7 mouse cellular contexts compared by ENCODE assay signal in genomic region chr6:56908912-56909311, GRCm38 (mm10). TPM values are rescaled to one million over a fixed set of nuclear protein-coding genes. Genes with fewer than 3 reads are reported as not detected.
A peak's percentile ranks its signal among the peaks of the same experiment; 100 is the strongest.
DNase-seq lines count a peak whose midpoint lies in the region; ATAC-seq and TF ChIP-seq lines count a peak whose summit lies in the region.

No protein-coding gene starts in this region.

- H3K4me1 ChIP-seq in bone marrow, adult 2 months (ENCODE audit: control insufficient read depth, insufficient read depth, low read length) = no peaks in the 10 kb centered on the region; the same call in 1 of the 2 replicates
- peaks cover 85% of the 10 kb centered on the region for H3K4me1 ChIP-seq in liver, embryonic 16.5 days (ENCODE audit: control insufficient read depth, low read depth, low read length)

- peak; percentile 35; the same call in 1 of the 2 replicates for ATAC-seq in liver, embryonic 16.5 days (ENCODE audit: low read depth)

- no peaks in the 10 kb centered on the region for H3K36me3 ChIP-seq in C2C12 (ENCODE audit: control insufficient read depth, insufficient read depth)
- H3K36me3 ChIP-seq in liver, embryonic 16.5 days (ENCODE audit: control insufficient read depth, insufficient read depth) = peaks cover 12% of the 10 kb centered on the region

- H3K9me3 ChIP-seq in liver, embryonic 16.5 days (replicated peaks; ENCODE audit: control insufficient read depth, low read length) = no peaks in the 10 kb centered on the region

- DNase-seq in 416B (ENCODE audit: low read depth) = peak; percentile 82
- DNase-seq in gastrocnemius, postnatal 25 days = peak; percentile 25
- peak; percentile 82 for DNase-seq in kidney, postnatal 10 days
- DNase-seq in right cerebral cortex, postnatal 10 days (ENCODE audit: low spot score in 2 of 2) = peak; percentile 62 to 73

- peak overlapping the region; percentile 38; the same call in 1 of the 2 replicates for H3K9ac ChIP-seq in liver, embryonic 16.5 days (ENCODE audit: low read depth, low read length)

- H3K4me3 ChIP-seq in C2C12 (ENCODE audit: insufficient read depth, poor library complexity, severe bottlenecking) = no peak overlapping the region
- H3K4me3 ChIP-seq in bone marrow, adult 2 months (replicated peaks; ENCODE audit: control insufficient read depth, low read depth, low read length) = no peak overlapping the region
- H3K4me3 ChIP-seq in liver, embryonic 16.5 days (ENCODE audit: low read depth, low read length) = no peak overlapping the region

- H3K79me3 ChIP-seq in C2C12 (ENCODE audit: low read depth) = peaks cover 13% of the 10 kb centered on the region

- H3K79me2 ChIP-seq in C2C12 (ENCODE audit: control insufficient read depth, insufficient read depth) = peaks cover 24% of the 10 kb centered on the region

- WGBS in bone marrow, adult 2 months = 14% methylated on average over 4 of the region's 4 CpGs
- WGBS in liver, embryonic 16.5 days (ENCODE audit: insufficient replicate concordance) = 5% methylated on average over 4 of the region's 4 CpGs

- H3K27ac ChIP-seq in bone marrow, adult 2 months (ENCODE audit: control insufficient read depth, insufficient read depth, low read depth, low read length, poor library complexity) = no peak overlapping the region
- peak overlapping the region; percentile 77 for H3K27ac ChIP-seq in liver, embryonic 16.5 days (ENCODE audit: low read length)

- H3ac ChIP-seq in C2C12 (ENCODE audit: control insufficient read depth, insufficient read length, low read depth) = no peak overlapping the region

- H3K27me3 ChIP-seq in C2C12 (ENCODE audit: control insufficient read depth, insufficient read depth, insufficient read length) = no peaks in the 10 kb centered on the region
- no peaks in the 10 kb centered on the region for H3K27me3 ChIP-seq in liver, embryonic 16.5 days (ENCODE audit: control insufficient read depth, insufficient read depth, low read depth, low read length)

- TF ChIP-seq CTCF in C2C12 (IDR thresholded peaks at IDR 0.05; ENCODE audit: control insufficient read depth, insufficient read depth, insufficient read length) = peak; percentile 83
- peak; percentile 93 for TF ChIP-seq CTCF in bone marrow, adult 2 months (IDR thresholded peaks at IDR 0.05; ENCODE audit: control insufficient read depth, insufficient read depth, low read length)

- TF ChIP-seq POLR2A in bone marrow, adult 2 months (IDR thresholded peaks at IDR 0.05; ENCODE audit: borderline replicate concordance, control insufficient read depth, low read depth, low read length) = no peak

- H3K4me2 ChIP-seq in liver, embryonic 16.5 days (ENCODE audit: low read depth, low read length) = no peak overlapping the region; the same call in 1 of the 2 replicates

TF ChIP-seq in C2C12, 6 proteins besides CTCF, POLR2A, EP300 and RAD21:
- TF ChIP-seq USF1 (IDR thresholded peaks at IDR 0.05; ENCODE audit: low read depth) (no peak), MYOD1 (IDR thresholded peaks at IDR 0.05; ENCODE audit: control insufficient read depth, insufficient read length, low read depth) (no peak), MAX (IDR thresholded peaks at IDR 0.05) (no peak), CEBPB (IDR thresholded peaks at IDR 0.05; ENCODE audit: low read depth) (no peak)

RNA-seq across cellular contexts. Expression of gene Nt5c3, which starts 14.8 kb away (rescaled TPM):
- polyA plus RNA-seq in C2C12 (2012; fragmentation: generic; extraction: Trizol) = 11.8 TPM
- polyA plus RNA-seq in bone marrow, adult 2 months (2011; ENCODE audit: insufficient read depth, insufficient read length, low replicate concordance, missing spikeins) = 188 and 205 TPM in 2 replicates
- total RNA-seq in gastrocnemius, postnatal 25 days (2021) = 10 to 100 TPM; 48.6 to 69.3 TPM
- 240 and 242 TPM in 2 replicates for polyA plus RNA-seq in liver, embryonic 16.5 days (2015; fragmentation: Nextera tagmentation; extraction: Ambion mirVana)

RNA-seq across cellular contexts. Expression of gene Vmn1r4, which starts 14.9 kb away (rescaled TPM):
- 0.04 TPM for polyA plus RNA-seq in C2C12 (2012; fragmentation: generic; extraction: Trizol)
- polyA plus RNA-seq in bone marrow, adult 2 months (2011; ENCODE audit: insufficient read depth, insufficient read length, low replicate concordance, missing spikeins) = 0.63 TPM in 1 of 2 replicates, not detected in the other
- total RNA-seq in gastrocnemius, postnatal 25 days (2021) = under 1 TPM in 1 of 2 experiments, not detected in 1; 0.21 TPM
- 0.15 and 0.18 TPM in 2 replicates for polyA plus RNA-seq in liver, embryonic 16.5 days (2015; fragmentation: Nextera tagmentation; extraction: Ambion mirVana)

Comparison
In these comparisons a context has a peak if more than half of its experiments do, and no peak if none do; other contexts are left out.
1. DNase-seq: peak in every context shown above with its lines; median percentile 82 in 416B; 82 in kidney, postnatal 10 days; 68 in right cerebral cortex, postnatal 10 days; 25 in gastrocnemius, postnatal 25 days.
2. RNA of gene Nt5c3, which starts 14.8 kb away (polyA plus RNA-seq): 240 to 242 TPM in liver, embryonic 16.5 days and 188 to 205 TPM in bone marrow, adult 2 months; 11.8 TPM in C2C12 (single experiment); every median in the first group is over 10 times any median in the second.